Mouse (Mus musculus) urinary bladder, postnatal 36 days (tissue): ENCODE data around the gene Xntrpc.

Experiments
- DNase-seq, 2 experiments: peaks; one replicate each; pipeline ENCODE4 v3.0.0; 2022; ENCODE audit warnings: low spot score in 2 of 2, mixed read lengths in 1 of 2

Gene Xntrpc

DNA sequence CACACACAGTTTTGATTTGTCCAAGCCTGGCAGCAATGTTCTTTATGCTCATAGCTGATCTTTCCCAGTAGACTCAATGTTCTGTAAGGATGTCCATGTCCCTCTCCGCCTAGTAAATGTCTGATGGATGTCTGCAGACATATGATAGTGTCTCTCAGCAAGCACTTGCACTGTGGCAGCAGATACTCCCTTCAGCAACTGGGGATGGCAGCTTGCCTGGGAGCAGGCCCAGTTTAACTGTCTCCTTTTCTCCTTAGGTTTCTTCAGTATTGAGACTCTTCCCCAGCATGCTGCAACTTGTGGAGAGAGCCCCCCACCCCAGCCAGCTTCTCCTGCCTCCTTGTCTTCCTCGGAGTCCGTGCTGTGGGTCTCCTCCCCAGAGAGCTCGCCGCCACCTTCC, 16.3 kb downstream of the Xntrpc start:
- DNase-seq, result no peak

DNA sequence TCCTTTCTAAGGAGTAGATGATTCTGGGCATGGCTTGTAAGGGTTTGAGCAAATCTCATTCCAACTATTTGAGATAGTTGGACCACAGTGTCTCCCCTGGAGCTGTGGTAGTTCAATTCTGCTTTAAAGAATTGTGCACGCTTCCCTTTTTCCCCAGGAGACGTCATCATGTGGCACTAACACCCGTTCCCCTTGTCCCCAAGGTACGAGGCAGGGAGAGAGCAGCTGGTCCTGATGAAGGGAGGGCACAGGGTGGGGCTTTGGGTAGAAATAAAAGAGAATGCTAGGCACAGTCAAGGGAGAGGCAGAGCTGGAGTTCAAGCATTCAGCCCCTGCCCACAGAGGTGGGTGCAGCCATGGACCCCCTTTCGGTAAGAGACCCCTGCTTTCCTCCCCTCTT, 17.3 kb downstream of the Xntrpc start, which contains the start of gene Trpc2:
Gene Trpc2 (plus strand): TSS at position 301 of the 400 bp plus-strand sequence.
- DNase-seq, result no peak

DNA sequence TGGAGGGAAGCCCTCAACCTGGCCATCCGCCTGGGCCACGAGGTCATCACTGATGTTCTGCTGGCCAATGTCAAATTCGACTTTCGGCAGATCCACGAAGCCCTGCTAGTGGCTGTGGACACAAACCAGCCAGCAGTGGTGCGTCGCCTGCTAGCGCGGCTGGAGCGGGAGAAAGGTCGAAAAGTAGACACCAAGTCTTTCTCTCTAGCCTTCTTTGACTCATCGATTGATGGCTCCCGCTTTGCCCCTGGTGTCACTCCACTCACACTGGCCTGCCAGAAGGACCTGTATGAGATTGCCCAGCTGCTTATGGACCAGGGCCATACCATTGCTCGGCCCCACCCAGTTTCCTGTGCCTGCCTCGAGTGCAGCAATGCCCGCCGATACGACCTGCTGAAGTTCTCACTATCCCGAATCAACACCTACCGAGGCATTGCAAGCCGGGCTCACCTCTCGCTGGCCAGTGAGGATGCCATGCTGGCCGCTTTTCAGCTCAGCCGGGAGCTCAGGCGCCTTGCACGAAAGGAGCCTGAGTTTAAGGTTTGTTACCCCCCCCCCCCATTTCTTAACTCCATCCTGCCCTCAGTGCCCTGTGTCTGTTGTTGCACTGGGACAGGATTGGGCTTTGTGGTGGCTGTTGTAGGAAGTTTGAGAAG, 18.7 kb downstream of the Xntrpc start:
- no peak for DNase-seq

DNA sequence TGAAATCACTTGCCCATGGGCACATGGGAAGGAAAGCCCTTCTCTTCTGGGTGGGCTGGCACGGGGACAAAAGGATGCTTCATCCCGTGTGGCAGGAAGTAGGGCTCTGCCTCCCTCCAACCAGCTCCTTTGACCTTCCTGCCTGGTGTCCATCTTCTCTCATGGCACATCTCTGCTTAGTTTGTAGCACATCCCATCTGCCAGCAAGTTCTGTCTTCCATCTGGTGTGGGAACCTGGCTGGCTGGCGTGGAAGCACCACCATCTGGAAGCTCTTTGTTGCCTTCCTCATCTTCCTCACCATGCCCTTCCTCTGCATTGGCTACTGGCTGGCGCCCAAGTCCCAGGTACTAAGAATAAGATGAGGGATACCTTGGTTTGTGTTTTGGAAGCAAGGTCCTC, 21.8 kb downstream of the Xntrpc start:
- DNase-seq, result no peak

DNA sequence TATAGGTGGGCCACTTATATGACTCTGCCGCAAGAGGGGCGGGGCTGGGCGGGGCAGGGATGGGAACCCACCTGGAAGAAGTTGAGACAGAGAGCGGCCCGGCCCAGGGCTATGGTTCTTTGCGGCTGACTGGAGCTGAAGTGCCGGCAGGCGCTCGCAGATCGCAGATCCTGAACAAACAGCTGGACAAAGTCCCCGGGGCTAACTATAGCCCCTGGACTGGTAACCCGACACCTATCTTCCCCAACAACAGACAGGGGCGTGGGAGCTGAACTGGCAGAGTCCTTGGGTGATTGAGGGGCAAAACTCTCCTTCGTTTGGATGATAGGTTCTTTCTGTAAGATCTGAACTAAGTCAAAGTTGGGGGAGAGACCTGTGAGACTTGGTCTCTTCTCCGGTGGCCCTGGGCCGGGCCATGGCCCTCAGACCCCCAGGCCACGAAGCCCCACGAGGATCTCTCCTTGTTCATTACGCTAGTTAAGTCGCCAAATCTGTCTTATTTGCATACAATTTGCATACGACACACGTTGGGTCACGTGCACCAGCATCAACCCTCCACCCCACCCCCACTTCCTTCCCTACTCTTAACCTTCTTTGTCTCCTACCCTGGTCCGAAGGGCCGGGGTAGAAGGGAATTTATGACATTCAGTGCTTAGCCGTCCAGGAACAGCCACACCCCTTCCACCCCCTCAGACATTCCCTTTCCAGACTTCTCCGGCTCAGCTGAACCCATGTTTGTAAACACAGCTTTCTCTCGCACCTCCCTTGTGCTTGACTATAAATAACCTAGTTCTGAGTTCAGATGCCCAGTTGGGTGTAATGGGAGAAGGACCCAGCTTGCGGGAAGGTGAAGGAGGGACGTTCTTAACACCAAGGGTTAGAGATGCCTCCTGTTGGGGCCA, 34.5 kb downstream of the Xntrpc start:
- DNase-seq, result no peak

DNA sequence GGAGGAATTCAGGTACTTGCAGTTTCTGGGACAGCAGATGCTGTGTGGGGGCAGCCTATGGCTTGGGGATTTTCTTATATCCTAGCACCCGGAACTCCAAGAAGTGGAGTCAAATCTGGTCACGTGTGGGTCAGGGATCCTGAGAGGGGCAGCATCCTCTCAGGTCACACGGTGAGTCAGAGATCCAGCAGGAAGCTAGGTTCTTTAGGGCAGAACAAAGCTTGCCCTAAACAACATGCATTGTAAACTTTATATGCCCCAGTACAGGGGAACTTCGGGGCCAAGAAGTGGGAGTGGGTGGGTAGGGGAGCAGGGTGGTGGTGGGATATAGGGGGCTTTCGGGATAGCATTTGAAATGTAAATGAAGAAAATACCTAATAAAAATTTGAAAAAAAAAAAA, 35.4 kb downstream of the Xntrpc start:
- DNase-seq, result no peak

DNA sequence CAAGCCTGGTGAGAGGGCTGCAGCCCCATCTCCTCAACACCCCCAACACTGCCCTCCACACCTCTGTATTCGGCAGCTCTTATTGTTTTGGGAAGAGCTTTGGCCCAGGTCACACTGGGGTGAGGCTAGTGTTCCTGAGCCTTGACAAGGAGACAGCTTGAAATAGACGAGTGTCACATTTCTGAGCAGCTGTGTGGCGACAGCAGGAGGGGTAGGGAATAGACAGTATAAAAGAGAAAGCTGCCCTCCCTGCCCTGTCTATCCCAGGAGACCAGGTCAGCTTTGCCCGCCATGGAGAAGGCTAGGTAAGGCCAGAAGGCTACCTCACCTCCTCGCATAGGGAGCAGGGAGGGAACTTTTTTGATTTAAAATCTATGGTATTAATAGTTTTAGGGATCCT, 36.0 kb downstream of the Xntrpc start, which contains the start of gene Art1:
Gene Art1 (plus strand): TSS at position 257 of the 400 bp plus-strand sequence.
- DNase-seq, result no peak

DNA sequence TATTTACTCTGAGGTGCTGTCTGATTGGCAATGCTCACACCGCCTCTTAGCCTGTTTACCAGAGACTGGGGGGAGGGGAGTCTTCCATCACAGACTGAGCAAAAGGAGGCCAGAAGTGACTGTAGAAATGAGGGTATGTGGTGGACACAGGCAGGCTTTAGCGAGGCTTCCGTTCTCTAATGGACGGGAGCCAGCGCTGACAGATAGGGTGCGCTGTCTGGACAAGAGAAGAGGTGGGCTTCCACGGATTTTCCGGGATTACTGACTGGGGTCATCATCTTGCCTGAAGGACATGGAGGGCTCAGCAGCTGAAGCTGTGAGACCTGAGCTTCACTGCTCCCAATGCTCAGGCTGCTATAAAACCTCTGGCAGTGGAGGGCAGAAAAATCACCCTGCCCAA, 36.7 kb downstream of the Xntrpc start:
- no peak for DNase-seq

DNA sequence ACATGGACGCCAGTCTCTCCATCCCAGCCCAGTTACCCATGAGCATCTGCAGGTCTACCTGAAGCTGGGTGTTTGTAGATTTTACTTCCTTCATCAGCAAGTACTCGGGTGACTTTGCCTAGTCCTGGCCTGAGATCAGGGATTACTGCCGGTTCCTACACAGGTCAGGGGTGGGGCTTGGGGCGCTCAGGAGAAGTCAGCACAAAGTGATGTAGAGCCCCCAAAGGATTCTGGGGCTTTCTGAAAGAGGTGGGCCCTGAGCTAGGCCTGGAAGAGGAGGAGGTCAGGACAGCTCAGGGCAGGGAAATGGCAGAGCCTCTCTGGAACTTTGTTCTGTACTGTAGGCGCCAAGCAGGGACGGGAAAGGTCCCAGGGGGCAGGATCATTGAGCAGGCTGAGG, 37.2 kb downstream of the Xntrpc start:
- DNase-seq, result no peak

DNA sequence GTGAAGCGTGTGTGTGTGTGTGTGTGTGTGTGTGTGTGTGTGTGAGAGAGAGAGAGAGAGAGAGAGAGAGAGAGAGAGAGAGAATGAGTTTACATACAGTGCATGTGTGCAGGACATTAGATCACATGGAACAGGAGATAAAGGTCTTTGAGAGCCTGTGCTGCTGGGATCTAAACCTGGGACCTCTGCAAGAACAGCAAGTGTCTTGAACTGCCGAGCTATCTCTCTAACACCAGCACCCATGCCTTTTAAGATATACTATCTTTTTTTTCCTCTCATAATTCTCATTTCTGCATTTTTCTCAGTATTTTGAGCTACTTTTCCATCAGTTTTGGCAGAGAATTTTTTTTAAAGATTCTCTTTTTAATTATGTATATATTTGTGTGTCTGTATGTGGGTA, 38.0 kb downstream of the Xntrpc start:
- no peak for DNase-seq

DNA sequence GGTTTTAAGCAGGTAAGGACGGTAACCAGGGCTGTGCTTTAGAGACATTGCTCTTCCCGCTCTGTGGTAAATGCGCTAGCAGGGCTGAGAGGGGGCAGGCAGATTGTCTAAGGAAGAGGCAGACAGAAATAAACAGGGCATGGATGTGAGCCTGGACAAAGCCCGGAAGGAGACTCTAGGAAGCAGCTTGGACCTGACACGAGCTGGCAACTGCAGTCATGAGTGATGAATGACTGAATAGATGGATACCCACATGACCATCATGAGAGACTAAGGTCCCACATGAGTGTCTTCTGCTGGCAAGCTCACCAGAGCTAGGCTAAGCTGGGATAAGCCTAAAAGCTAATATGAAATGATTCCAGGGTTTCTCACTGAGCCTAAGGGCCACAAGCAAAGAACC, 38.6 kb downstream of the Xntrpc start:
- DNase-seq, result no peak

DNA sequence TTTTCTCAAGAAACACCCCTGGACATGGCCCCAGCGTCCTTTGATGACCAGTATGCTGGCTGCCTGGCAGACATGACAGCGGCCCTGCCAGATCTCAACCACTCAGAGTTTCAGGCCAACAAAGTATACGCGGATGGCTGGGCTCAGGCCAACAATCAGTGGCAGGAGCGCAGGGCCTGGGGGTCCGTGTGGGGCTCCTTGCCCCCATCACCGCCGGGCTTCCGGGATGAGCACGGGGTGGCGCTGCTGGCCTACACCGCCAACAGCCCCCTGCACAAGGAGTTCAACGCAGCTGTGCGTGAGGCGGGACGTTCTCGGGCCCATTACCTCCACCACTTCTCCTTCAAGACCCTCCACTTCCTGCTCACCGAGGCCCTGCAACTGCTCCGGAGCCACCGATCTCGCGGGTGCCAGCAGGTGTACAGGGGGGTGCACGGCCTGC, 41.2 kb downstream of the Xntrpc start:
- no peak for DNase-seq

DNA sequence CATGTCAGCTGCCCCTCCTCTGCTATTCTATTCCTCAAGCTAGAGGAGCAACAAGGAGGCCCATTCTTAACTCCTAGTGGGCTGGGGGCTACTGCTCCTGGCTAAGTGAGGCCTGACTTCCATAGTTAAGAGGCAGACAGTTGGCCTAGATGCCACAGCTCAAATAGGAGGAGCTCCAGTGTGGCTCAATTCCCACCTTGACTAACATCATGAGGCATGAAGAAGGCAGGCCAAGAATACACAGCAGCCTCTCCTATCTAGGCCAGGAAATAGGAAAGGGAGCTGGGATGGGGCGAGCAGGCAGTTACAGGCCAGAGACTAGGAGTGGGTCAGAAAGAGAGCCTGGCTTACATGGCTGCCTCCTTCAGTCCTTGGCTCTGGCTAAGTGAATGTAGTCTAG, 42.7 kb downstream of the Xntrpc start:
- DNase-seq, result no peak

DNA sequence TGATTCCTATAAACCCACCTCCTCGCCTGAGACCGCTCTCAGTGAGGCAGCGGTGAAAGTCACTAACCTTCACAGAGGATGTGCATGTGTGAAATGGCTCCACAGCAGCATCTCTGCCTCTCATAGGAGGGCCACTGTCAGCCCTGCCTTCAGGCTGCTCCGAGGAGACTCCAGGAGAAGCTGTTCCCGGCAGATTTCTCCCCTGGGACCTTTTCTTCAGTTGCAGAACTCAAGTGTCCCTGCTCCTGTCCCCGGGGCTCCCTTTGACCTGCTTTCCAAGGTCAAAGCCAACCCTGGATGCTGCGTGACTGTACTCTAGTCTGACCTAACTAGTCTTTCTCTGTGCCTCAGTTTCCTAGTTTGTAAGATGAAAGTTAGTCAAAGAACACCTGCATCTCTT, 43.7 kb downstream of the Xntrpc start, which contains the start of gene Art5:
Gene Art5 (minus strand): TSS at position 319 of the 400 bp plus-strand sequence.
- no peak for DNase-seq

DNA sequence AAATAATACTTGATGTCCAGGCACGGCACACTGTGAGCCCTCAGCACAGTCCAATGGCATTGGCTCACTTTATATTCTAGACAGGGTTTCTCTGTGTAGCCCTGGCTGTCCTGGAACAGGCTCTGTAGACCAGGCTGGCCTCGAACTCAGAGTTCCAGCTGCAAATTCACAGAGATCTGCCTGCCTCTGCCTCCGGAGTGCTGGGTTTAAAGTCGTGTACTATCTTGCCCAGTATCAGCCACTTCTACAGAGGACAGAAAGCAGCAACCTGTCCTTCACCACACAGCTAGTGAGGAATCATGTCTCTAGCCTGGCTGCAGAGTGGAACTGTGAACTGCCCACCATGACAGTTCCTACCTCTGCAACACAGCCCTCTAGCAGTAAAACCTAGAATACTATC, 44.2 kb downstream of the Xntrpc start:
- DNase-seq, result no peak

DNA sequence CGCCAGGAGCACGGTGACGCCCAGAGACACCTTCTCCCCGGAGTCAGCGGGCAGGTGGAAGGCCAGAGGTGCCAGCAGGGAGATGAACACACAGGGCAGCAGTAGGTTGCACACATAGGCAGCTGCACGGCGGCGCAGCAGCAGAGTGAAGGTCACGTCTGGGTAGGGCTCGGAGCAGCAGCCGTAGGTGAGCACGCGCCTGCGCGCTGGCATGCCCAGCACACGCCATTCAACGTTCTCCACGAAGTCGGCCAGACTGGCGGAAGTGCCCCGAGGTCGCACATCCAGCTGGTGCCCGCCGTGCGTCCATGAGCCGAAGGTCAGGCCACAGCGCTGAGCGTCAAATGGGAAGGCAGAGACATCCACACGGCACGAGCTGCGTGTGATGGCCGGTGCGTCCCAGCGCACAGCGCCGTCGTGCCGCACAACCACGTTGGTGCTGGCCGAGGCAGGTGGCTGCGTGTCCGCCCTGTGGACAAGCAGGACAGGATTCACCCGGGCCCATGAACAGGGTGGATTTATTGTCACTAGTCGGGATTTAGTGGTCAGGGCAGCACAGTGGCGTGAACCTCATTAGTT, 47.7 kb downstream of the Xntrpc start:
- no peak for DNase-seq

DNA sequence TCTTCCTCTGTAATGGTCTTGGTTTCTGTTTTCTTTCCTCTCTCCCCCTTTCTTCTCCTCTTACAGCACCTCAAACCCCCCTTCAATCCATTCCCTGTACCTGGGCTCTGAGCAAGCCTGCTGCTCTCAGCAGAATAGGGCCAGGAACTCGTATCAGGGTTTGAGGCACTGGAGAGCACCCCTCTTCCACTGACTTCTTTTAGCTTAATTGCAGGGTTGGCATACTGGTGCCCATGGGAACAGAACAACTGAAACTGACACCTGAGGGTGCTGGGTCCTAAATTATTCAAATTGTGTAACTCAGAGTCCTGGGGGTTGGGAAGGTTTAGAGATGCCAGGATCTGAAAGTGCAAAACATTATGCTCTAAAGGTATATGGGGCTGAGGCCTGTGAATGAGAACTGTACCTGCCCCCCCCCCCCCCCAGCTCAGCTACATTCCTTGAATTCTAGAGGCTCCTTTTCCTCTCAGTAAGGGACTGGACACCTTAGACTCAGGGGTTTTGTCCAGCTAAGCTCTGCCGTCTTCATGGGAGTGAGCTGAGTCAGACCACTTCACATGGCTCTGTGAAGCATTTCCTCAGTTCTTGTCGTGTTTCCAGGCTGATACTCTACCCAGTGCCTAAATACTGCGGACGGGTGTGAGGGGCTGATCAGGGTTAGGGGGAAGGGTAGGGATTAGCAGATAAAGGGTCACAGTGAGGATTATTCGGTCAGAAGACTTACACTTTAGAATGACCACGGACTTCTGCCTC, 51.2 kb downstream of the Xntrpc start, which contains the start of gene Chrna10:
Gene Chrna10 (minus strand): TSS at position 250 of the 753 bp plus-strand sequence.
- DNase-seq, result no peak

DNA sequence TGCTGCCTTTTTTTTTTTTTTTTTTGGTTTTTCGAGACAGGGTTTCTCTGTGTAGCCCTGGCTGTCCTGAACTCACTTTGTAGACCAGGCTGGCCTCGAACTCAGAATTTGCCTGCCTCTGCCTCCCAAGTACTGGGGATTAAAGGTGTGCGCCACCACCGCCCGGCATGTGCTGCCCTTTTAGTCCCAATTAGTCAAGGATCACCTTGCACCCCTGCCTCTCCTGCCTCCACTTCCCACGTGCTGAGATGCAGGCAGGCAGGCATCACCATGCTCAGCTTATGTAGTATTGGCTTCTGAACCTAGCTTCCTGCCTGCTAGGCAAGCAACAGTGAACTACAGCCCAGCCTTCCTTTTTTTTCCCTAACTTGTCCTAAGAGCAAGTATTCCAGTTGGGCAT, 51.9 kb downstream of the Xntrpc start:
- DNase-seq, result no peak

DNA sequence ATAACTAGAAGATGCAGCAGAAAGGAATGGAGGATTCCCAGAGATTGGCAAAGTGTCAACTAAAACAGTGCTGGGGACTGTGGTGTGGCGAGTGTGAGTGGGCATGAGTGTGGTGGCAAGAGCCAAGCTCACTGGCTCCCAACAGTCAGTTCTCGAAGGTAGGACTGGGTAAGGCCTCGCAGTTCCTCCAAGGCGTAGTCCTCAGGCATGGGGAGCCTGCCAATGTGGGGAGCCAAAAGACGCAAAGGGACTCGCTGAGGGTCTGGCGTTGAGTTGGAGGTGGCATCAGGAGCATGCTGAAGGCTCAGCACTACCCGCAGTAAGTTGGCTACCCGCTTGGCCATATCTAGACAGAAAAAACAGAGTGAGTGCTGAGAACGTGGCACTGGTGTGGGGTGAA, 54.8 kb downstream of the Xntrpc start:
- DNase-seq, result no peak

DNA sequence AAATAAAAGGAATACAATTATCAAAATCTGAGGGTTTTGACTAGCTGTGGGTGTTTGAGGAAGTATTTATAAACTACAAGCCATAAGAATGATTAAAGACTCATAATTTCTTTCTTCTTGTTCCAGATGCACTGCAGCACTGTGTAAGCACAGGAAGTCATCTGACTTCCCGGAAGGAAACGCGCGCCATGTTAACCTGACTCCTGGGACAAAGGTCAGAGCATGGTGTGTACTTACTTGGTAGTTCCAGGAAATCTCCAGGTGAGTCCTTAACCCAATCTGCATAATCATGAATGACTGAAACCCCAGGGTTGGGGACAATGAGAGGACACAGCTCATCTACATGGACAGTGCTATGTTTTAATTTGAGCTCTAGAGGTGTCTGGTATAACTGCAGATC, 66.9 kb downstream of the Xntrpc start:
- no peak for DNase-seq

DNA sequence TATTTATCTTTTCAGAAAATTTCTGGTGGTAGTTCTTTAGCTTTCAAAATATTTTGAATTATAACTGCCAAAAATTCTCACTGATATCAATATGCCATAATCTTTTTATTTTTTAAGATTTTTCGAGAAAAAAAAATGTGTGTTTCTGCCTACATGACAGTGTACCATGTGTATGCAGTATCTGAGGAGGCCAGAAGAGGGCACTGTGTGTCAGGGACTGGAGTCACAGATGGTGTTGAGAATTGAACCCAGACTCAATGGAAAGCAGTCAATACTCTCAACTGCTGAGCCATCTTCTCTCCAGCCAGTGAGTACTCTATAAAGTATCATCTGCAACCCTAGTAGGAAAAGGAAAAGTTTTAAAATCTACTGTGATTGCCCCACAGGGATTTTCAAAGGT, 72.0 kb downstream of the Xntrpc start:
- DNase-seq, result no peak

DNA sequence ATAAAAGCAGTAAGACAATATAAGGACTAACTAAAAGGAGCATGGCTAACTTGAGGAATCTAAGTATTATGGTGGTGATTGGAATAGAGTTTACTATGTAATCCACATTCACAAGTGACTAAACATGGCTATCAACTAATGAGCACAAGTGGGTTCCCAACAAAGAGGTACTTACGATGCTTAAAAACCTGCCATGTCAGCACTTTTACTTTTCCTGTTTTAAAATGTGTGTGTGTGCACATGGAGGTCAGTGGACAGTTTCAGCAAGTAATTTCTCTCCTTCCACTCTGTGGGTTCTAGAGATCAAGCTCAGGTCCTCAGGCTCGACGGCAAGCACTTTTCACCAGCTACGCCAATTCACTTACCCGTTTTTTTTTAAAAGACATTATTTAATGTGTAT, 72.4 kb downstream of the Xntrpc start:
- no peak for DNase-seq
